Mouse (Mus musculus): ENCODE data around the gene Orai1.
"Not testable (repeated sequence)": the region's sequence is repeated elsewhere in the genome, so short reads cannot be mapped to it uniquely, and the experiment has no call there.

Orai1 gene

GRCm38 (mm10) chr5:123031312-123031711, 16.4 kb downstream of the Orai1 start:
- no peak for DNase-seq (ENCODE audit: low spot score in 2 of 2)

GRCm38 (mm10) chr5:123033646-123034160, 18.8 kb downstream of the Orai1 start:
- DNase-seq (ENCODE audit: low spot score in 2 of 2), result no peak

GRCm38 (mm10) chr5:123035089-123035488, 20.2 kb downstream of the Orai1 start:
- DNase-seq (ENCODE audit: low spot score in 2 of 2), result no peak

- DNase-seq (ENCODE audit: low spot score in 2 of 2), result no peak
Observed at GRCm38 (mm10) chr5:123035564-123035963, 20.7 kb downstream of the Orai1 start.

- no peak for DNase-seq (ENCODE audit: low spot score in 2 of 2)
Observed at GRCm38 (mm10) chr5:123038115-123038514, 23.2 kb downstream of the Orai1 start.

- no peak for DNase-seq (ENCODE audit: low spot score in 2 of 2)
Observed at GRCm38 (mm10) chr5:123039120-123039752, 24.4 kb downstream of the Orai1 start.

GRCm38 (mm10) chr5:123040796-123041195, 25.9 kb downstream of the Orai1 start:
- no peak for DNase-seq (ENCODE audit: low spot score in 2 of 2)

GRCm38 (mm10) chr5:123043856-123044255, 29.0 kb downstream of the Orai1 start:
- no peak for DNase-seq (ENCODE audit: low spot score in 2 of 2)

- peak; percentile 37 to 49 for DNase-seq (ENCODE audit: low spot score in 2 of 2)
Observed at GRCm38 (mm10) chr5:123045561-123046295, 30.9 kb downstream of the Orai1 start.

- no peak for DNase-seq (ENCODE audit: low spot score in 2 of 2)
Observed at GRCm38 (mm10) chr5:123046916-123047315, 32.0 kb downstream of the Orai1 start, which contains the start of gene Morn3. Gene Morn3 (minus strand): TSS chr5:123047016.

- DNase-seq (ENCODE audit: low spot score in 2 of 2), result peak in 1 of 2 experiments; percentile 38
Observed at GRCm38 (mm10) chr5:123049271-123049670, 34.4 kb downstream of the Orai1 start.

- DNase-seq (ENCODE audit: low spot score in 2 of 2), result no peak
Observed at GRCm38 (mm10) chr5:123050918-123051317, 36.0 kb downstream of the Orai1 start.

GRCm38 (mm10) chr5:123051736-123052135, 36.9 kb downstream of the Orai1 start:
- no peak for DNase-seq (ENCODE audit: low spot score in 2 of 2)

GRCm38 (mm10) chr5:123057366-123058250, 42.7 kb downstream of the Orai1 start:
- DNase-seq (ENCODE audit: low spot score in 2 of 2), result peak; percentile 99

- no peak for DNase-seq (ENCODE audit: low spot score in 2 of 2)
Observed at GRCm38 (mm10) chr5:123058251-123059102, 43.6 kb downstream of the Orai1 start.

GRCm38 (mm10) chr5:123059757-123060520, 45.1 kb downstream of the Orai1 start:
- DNase-seq (ENCODE audit: low spot score in 2 of 2), result peak in 1 of 2 experiments; percentile 49

- DNase-seq (ENCODE audit: low spot score in 2 of 2), result no peak
Observed at GRCm38 (mm10) chr5:123060706-123061401, 46.0 kb downstream of the Orai1 start.

- DNase-seq (ENCODE audit: low spot score in 2 of 2), result not testable (repeated sequence)
Observed at GRCm38 (mm10) chr5:123061402-123061749, 46.5 kb downstream of the Orai1 start.

GRCm38 (mm10) chr5:123063141-123063540, 48.3 kb downstream of the Orai1 start:
- no peak for DNase-seq (ENCODE audit: low spot score in 2 of 2)

- peak; percentile 62 to 66 for DNase-seq (ENCODE audit: low spot score in 2 of 2)
Observed at GRCm38 (mm10) chr5:123064207-123064606, 49.3 kb downstream of the Orai1 start.
